Mouse (Mus musculus): Measurements from ENCODE around the gene Gm2a. TPM values are rescaled to one million over a fixed set of nuclear protein-coding genes. Genes with fewer than 3 reads are reported as not detected.

The Gm2a gene
- polyA plus RNA-seq, 1 experiment: not detected

DNA sequence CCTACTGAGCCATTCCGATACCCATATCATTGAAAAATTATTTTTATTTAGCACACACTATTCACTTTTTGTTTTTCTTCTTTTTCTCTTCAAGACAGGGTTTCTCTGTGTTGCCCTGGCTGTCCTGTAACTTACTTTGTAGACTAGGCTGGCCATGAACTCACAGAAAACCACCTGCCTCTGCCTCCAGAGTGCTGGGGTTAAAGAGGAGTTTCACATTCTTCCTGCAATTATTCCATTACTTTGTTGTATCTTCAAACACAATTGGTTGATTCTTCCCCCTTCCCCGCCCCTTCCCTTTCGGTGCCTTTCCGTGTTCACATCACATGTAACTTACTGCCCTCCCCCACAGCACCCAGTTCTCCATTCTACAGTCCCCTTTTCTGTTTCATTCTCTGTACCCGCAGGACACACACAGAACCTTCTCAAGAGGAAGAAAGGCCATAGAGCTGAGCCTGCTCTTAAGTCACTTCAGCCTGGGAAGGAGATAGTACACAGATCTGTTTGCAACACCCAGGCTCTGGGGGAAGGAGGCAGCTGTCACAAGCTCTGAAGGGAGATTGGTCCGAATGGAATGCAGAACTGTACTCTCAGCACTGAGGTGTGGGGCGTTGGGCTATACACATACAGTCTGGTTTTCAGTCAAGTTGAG is 15.4 kb downstream of the Gm2a start:
- no peak for TF ChIP-seq GATA1 (IDR thresholded peaks at IDR 0.05; ENCODE audit: low read length)

GRCm38 (mm10) chr11:55114291-55114690 is 16.4 kb downstream of the Gm2a start:
- no peak for TF ChIP-seq GATA1 (IDR thresholded peaks at IDR 0.05; ENCODE audit: low read length)

GRCm38 (mm10) chr11:55116004-55116403 is 18.1 kb downstream of the Gm2a start:
- TF ChIP-seq GATA1 (IDR thresholded peaks at IDR 0.05; ENCODE audit: low read length): no peak

DNA sequence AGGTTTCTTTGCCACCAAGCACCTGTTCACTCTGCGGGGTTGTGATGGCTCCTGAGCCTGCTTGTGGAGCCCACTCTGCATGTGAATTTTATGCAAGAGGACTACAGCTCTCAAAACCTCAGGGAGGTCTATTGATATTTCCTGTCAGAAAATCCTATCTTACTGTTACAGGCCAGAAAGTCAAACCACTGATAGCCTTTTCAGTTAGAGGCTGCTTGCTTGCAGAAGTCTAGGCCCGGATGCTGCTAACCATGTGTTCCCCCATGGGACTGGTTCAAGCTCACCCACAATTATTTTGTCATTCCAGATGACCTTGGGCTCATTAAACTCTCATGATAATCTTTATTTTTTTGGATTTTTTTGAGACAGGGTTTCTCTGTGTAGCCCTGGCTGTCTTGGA is 19.1 kb downstream of the Gm2a start:
- TF ChIP-seq GATA1 (IDR thresholded peaks at IDR 0.05; ENCODE audit: low read length): no peak

- TF ChIP-seq GATA1 (IDR thresholded peaks at IDR 0.05; ENCODE audit: low read length): no peak
Measured at GRCm38 (mm10) chr11:55120279-55120678, 22.4 kb downstream of the Gm2a start.

- TF ChIP-seq GATA1 (IDR thresholded peaks at IDR 0.05; ENCODE audit: low read length): no peak
Measured at GRCm38 (mm10) chr11:55120821-55121271, 22.9 kb downstream of the Gm2a start.

GRCm38 (mm10) chr11:55121430-55121829 is 23.5 kb downstream of the Gm2a start:
- no peak for TF ChIP-seq GATA1 (IDR thresholded peaks at IDR 0.05; ENCODE audit: low read length)

- TF ChIP-seq GATA1 (IDR thresholded peaks at IDR 0.05; ENCODE audit: low read length): no peak
Measured at GRCm38 (mm10) chr11:55126663-55127062, 28.7 kb downstream of the Gm2a start.

DNA sequence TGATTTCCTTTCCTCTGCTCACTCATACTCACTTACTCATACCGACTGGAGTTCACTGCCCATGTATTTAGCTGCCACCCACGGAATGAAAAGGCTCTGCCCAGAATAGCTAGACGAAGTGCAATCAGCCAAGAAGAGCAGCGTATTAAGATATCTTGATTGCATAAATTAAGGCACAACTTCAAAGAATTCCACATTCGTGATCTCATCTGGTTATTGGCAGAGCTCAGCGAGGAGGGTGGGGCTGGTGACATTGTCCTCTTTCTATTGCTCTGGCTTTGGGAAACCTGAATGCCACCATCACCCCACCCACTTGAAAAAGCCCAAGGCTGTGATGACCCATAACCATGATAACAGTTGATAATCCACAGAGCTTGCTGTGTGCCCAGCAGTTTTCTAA is 30.0 kb downstream of the Gm2a start:
- TF ChIP-seq GATA1 (IDR thresholded peaks at IDR 0.05; ENCODE audit: low read length): no peak

- TF ChIP-seq GATA1 (IDR thresholded peaks at IDR 0.05; ENCODE audit: low read length): no peak
Measured at GRCm38 (mm10) chr11:55128411-55128810, 30.5 kb downstream of the Gm2a start.

DNA sequence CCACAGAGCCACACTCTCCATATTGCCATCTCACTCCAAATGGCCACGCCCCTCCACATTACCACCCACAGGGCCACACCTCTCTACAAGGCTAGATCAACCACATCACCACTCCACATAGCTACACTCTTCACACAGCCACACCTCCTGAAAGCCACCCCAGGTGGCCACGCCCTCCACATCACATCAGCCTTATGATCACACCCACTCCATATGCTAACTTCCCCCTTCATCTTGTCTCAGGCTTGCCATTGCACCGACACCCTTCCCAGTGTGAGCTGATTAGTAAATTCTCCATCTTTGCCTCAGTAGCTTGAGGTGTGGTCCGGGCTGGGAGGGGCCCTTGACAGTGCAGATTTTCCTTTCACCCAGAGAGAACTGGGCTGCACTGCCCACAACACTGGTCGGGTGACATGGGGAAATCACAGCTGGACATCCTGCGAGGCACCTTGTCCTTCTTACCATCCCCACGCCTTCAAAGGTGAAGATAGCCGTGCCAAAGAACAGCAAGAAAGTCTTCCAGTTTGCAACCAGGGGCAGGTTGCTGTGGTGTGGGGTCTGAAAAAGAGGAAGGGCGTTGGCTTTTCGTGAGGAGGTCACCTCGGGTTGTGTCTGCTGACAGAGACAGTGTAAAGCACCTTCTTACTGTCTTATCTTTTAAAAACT is 33.3 kb downstream of the Gm2a start:
- no peak for TF ChIP-seq GATA1 (IDR thresholded peaks at IDR 0.05; ENCODE audit: low read length)

- TF ChIP-seq GATA1 (IDR thresholded peaks at IDR 0.05; ENCODE audit: low read length): no peak
Measured at GRCm38 (mm10) chr11:55131946-55132345, 34.0 kb downstream of the Gm2a start.

DNA sequence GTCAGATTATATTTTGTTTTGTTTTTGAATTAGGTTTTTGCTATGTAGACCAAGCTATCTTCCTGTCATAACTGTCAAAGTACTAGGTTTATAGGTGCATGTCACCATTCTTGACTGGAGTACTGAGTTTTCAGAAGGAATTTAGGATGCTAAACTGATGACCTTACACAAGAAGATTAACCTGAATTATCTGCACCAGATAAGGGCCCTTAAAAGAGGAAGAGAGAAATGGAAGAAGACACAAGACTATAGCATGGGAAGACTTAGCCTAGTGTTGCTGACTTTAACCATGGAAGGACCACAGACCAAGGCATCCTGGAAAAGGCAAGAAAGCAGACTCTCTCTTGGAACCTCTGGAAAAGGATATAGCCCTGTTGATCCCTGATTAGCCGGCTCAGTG is 35.3 kb downstream of the Gm2a start:
- TF ChIP-seq GATA1 (IDR thresholded peaks at IDR 0.05; ENCODE audit: low read length): no peak

DNA sequence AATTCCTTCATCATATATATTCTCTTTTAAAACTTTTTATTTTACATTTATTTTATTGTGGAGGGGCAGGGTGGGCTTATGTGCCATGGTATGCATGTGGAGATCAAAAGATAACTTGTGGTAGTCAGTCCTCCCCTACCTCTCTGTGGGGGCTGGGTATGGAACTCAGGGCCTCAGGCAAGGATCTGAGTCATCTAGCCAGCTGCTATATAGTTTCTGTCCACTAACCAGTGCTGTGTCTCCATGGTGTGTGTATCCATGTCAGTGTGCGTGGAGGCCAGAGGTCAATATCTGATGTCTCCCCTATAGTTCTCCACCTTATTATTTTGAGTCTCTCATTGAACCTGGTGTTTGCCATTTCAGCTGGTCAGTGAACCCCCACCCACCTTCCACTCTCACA is 36.5 kb downstream of the Gm2a start:
- TF ChIP-seq GATA1 (IDR thresholded peaks at IDR 0.05; ENCODE audit: low read length): no peak

- no peak for TF ChIP-seq GATA1 (IDR thresholded peaks at IDR 0.05; ENCODE audit: low read length)
Measured at GRCm38 (mm10) chr11:55134871-55135270, 37.0 kb downstream of the Gm2a start.

- no peak for TF ChIP-seq GATA1 (IDR thresholded peaks at IDR 0.05; ENCODE audit: low read length)
Measured at GRCm38 (mm10) chr11:55136770-55137547, 39.0 kb downstream of the Gm2a start.

Data from G1E-ER4 (cell line).